Mouse (Mus musculus) stomach, postnatal 0 days (tissue): Measurements from ENCODE around the gene 2210010C04Rik.

ENCODE experiments used
- CTCF ChIP-seq: IDR thresholded peaks from 2 replicates; pipeline ENCODE4 v1.5.1; 2016; ENCODE audit warnings: antibody characterized with exemption, low read depth, mild to moderate bottlenecking, moderate library complexity
- EP300 ChIP-seq: optimal IDR thresholded peaks from 2 replicates; pipeline ENCODE3; 2016; ENCODE audit warnings: antibody characterized with exemption

DNA sequence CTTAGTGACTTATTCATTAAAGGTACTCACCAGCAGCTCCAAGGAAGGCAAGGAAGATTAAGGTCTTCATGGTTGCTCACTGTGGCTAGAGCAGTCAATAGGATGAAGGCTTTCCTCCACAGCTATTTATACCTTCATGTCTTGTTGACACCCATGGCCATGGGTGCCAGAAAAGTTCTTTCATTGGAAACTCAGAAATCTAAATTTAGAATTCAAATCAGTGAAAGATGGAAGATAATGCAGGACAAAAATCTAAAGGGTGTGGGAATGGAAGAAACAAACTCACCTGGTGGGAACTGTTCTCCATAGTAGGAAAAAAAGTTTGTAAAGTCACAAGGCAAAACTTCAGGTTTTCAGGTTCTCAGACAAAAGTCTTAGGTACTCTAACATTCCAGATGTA lies at the start of gene 2210010C04Rik:
- no peak for TF ChIP-seq CTCF
- TF ChIP-seq EP300: no peak
